Mouse (Mus musculus) intestine, embryonic 15.5 days (tissue): Measurements from ENCODE around the gene Stxbp2. TPM values are rescaled to one million over a fixed set of nuclear protein-coding genes. Genes with fewer than 3 reads are reported as not detected.
A peak's percentile ranks its signal among the peaks of the same experiment; 100 is the strongest.

Experiments
- ATAC-seq: fragments of 200-750 bp; cut with Nextera tagmentation; 2 replicates; pipeline ENCODE4 v1.8.0; 2017; ENCODE audit warnings: moderate TSS enrichment, moderate library complexity
- H3K27ac ChIP-seq: fragments of 300-500 bp; sonication (generic); 2 replicates; pipeline ENCODE4 v1.5.1; 2015; ENCODE audit warnings: mild to moderate bottlenecking, inconsistent platforms
- H3K27me3 ChIP-seq: fragments of 300-500 bp; sonication (generic); replicated peaks from 2 replicates; pipeline ENCODE4 v1.6.1; 2015; ENCODE audit warnings: inconsistent platforms
- H3K36me3 ChIP-seq: fragments of 300-500 bp; sonication (generic); 2 replicates; pipeline ENCODE4 v1.6.1; 2015; ENCODE audit warnings: inconsistent platforms
- H3K4me1 ChIP-seq: fragments of 300-500 bp; sonication (generic); replicated peaks from 2 replicates; pipeline ENCODE4 v1.6.1; 2015; ENCODE audit warnings: inconsistent platforms
- H3K4me2 ChIP-seq: fragments of 300-500 bp; sonication (generic); replicated peaks from 2 replicates; pipeline ENCODE4 v1.6.1; 2015; ENCODE audit warnings: mild to moderate bottlenecking, inconsistent platforms
- H3K4me3 ChIP-seq: fragments of 300-500 bp; sonication (generic); replicated peaks from 2 replicates; pipeline ENCODE4 v1.5.1; 2015; ENCODE audit warnings: inconsistent platforms
- H3K9ac ChIP-seq: fragments of 300-500 bp; sonication (generic); 2 replicates; pipeline ENCODE4 v1.6.1; 2015; ENCODE audit warnings: inconsistent platforms
- H3K9me3 ChIP-seq: fragments of 300-500 bp; sonication (generic); 2 replicates; pipeline ENCODE4 v1.6.1; 2016; ENCODE audit warnings: inconsistent platforms
- WGBS: fragments of 180-500 bp; shearing (Covaris S2); methylation state at CpG from one replicate; pipeline ENCODE4 v1.1.7; 2015; 5-methylcytosine and 5-hydroxymethylcytosine counted together
- polyA plus RNA-seq: library from polyadenylated mRNA; unstranded; fragments of >200 nt; fragmentation: Nextera tagmentation; extraction: Ambion mirVana; gene quantifications from 2 replicates; pipeline ENCODE4 v1.2.1, GENCODE M21; 2015

Stxbp2 gene
- polyA plus RNA-seq, 1 experiment from 2014 or later, result 110 TPM

GRCm38 (mm10) chr8:3647561-3647960 is 16.8 kb downstream of the Stxbp2 start:
- H3K27ac ChIP-seq, result no peak overlapping the region
- H3K27me3 ChIP-seq, result no peaks in the 10 kb centered on the region
- H3K4me2 ChIP-seq, result no peak overlapping the region
- WGBS, result 69% methylated on average over 4 of the region's 4 CpGs
- H3K4me1 ChIP-seq, result no peaks in the 10 kb centered on the region
- no peaks in the 10 kb centered on the region for H3K9me3 ChIP-seq
- no peak overlapping the region for H3K9ac ChIP-seq
- no peak for ATAC-seq
- no peaks in the 10 kb centered on the region for H3K36me3 ChIP-seq
- no peak overlapping the region for H3K4me3 ChIP-seq

- Histone ChIP-seq H3K27ac (no peak overlapping the region), H3K27me3 (no peaks in the 10 kb centered on the region), H3K36me3 (no peaks in the 10 kb centered on the region), H3K9me3 (no peaks in the 10 kb centered on the region), H3K4me2 (no peak overlapping the region), H3K9ac (no peak overlapping the region), H3K4me1 (no peaks in the 10 kb centered on the region), H3K4me3 (no peak overlapping the region)
- WGBS, result 68% methylated on average over 2 of the region's 2 CpGs
- ATAC-seq, result no peak
Observed at GRCm38 (mm10) chr8:3648268-3648667, 17.5 kb downstream of the Stxbp2 start.

- ATAC-seq, result no peak
- H3K36me3 ChIP-seq, result no peaks in the 10 kb centered on the region
- no peaks in the 10 kb centered on the region for H3K4me1 ChIP-seq
- H3K4me2 ChIP-seq, result no peak overlapping the region
- no peak overlapping the region for H3K4me3 ChIP-seq
- no peak overlapping the region for H3K9ac ChIP-seq
- no peak overlapping the region for H3K27ac ChIP-seq
- no peaks in the 10 kb centered on the region for H3K9me3 ChIP-seq
- WGBS, result 39% methylated on average over 1 of the region's 1 CpGs
- H3K27me3 ChIP-seq, result no peaks in the 10 kb centered on the region
Observed at GRCm38 (mm10) chr8:3648990-3649389, 18.2 kb downstream of the Stxbp2 start.

GRCm38 (mm10) chr8:3652845-3653244 is 22.1 kb downstream of the Stxbp2 start:
- no peaks in the 10 kb centered on the region for H3K36me3 ChIP-seq

GRCm38 (mm10) chr8:3654726-3655508 is 24.2 kb downstream of the Stxbp2 start:
- peak; percentile 12; the same call in 1 of the 2 replicates for ATAC-seq
- no peaks in the 10 kb centered on the region for H3K4me1 ChIP-seq
- no peaks in the 10 kb centered on the region for H3K27me3 ChIP-seq
- H3K27ac ChIP-seq, result no peak overlapping the region
- H3K9me3 ChIP-seq, result no peaks in the 10 kb centered on the region
- WGBS, result 70% methylated on average over 11 of the region's 11 CpGs
- H3K36me3 ChIP-seq, result no peaks in the 10 kb centered on the region
- no peak overlapping the region for H3K9ac ChIP-seq
- H3K4me3 ChIP-seq, result no peak overlapping the region
- H3K4me2 ChIP-seq, result no peak overlapping the region

More at GRCm38 (mm10) chr8:3652845-3653244, 22.1 kb downstream of the Stxbp2 start:
- Histone ChIP-seq H3K4me1 (no peaks in the 10 kb centered on the region), H3K4me2 (no peak overlapping the region), H3K27ac (no peak overlapping the region), H3K9me3 (no peaks in the 10 kb centered on the region), H3K27me3 (no peaks in the 10 kb centered on the region), H3K9ac (no peak overlapping the region), H3K4me3 (no peak overlapping the region)
- 63% methylated on average over 3 of the region's 3 CpGs for WGBS
- no peak for ATAC-seq

- no peak for ATAC-seq
- Histone ChIP-seq H3K9ac (no peak within 1 kb of the TSS), H3K27ac (no peak within 1 kb of the TSS), H3K9me3 (no peaks in the 10 kb centered on the region), H3K4me3 (no peak within 1 kb of the TSS), H3K27me3 (no peaks in the 10 kb centered on the region), H3K4me2 (no peak within 1 kb of the TSS), H3K36me3 (no peaks in the 10 kb centered on the region), H3K4me1 (no peaks in the 10 kb centered on the region)
- WGBS, result 70% methylated on average over 3 of the region's 3 CpGs
Observed at GRCm38 (mm10) chr8:3655526-3655925, 24.8 kb downstream of the Stxbp2 start, which contains the start of gene Retn. Gene Retn, plus strand, starts transcription at chr8:3655770.

GRCm38 (mm10) chr8:3656725-3657381 is 26.1 kb downstream of the Stxbp2 start:
- no peak for ATAC-seq
- H3K4me3 ChIP-seq, result no peak overlapping the region
- H3K9ac ChIP-seq, result no peak overlapping the region
- no peaks in the 10 kb centered on the region for H3K36me3 ChIP-seq
- no peak overlapping the region for H3K4me2 ChIP-seq
- 22% methylated on average over 7 of the region's 7 CpGs for WGBS
- H3K4me1 ChIP-seq, result no peaks in the 10 kb centered on the region
- H3K9me3 ChIP-seq, result no peaks in the 10 kb centered on the region
- no peaks in the 10 kb centered on the region for H3K27me3 ChIP-seq
- H3K27ac ChIP-seq, result no peak overlapping the region

GRCm38 (mm10) chr8:3660889-3661288 is 30.1 kb downstream of the Stxbp2 start:
- no peak overlapping the region for H3K4me2 ChIP-seq
- no peaks in the 10 kb centered on the region for H3K36me3 ChIP-seq
- WGBS, result 83% methylated on average over 8 of the region's 8 CpGs
- H3K9ac ChIP-seq, result no peak overlapping the region
- H3K4me3 ChIP-seq, result no peak overlapping the region
- H3K9me3 ChIP-seq, result no peaks in the 10 kb centered on the region
- no peak overlapping the region for H3K27ac ChIP-seq
- no peaks in the 10 kb centered on the region; the same call in 1 of the 2 replicates for H3K4me1 ChIP-seq
- no peaks in the 10 kb centered on the region for H3K27me3 ChIP-seq
- ATAC-seq, result no peak

GRCm38 (mm10) chr8:3664405-3664804 is 33.6 kb downstream of the Stxbp2 start:
- H3K9me3 ChIP-seq, result no peaks in the 10 kb centered on the region
- H3K4me2 ChIP-seq, result no peak overlapping the region
- no peaks in the 10 kb centered on the region for H3K36me3 ChIP-seq
- no peaks in the 10 kb centered on the region; the same call in 1 of the 2 replicates for H3K4me1 ChIP-seq
- no peak for ATAC-seq
- no peak overlapping the region for H3K9ac ChIP-seq
- H3K27me3 ChIP-seq, result no peaks in the 10 kb centered on the region
- 68% methylated on average over 5 of the region's 5 CpGs for WGBS
- no peak overlapping the region for H3K27ac ChIP-seq
- no peak overlapping the region for H3K4me3 ChIP-seq

GRCm38 (mm10) chr8:3665507-3665906 is 34.8 kb downstream of the Stxbp2 start, which contains the start of gene Mcemp1:
Gene Mcemp1, plus strand, starts transcription at chr8:3665754.
- H3K9me3 ChIP-seq, result no peaks in the 10 kb centered on the region
- H3K4me2 ChIP-seq, result no peak within 1 kb of the TSS
- no peaks in the 10 kb centered on the region; the same call in 1 of the 2 replicates for H3K4me1 ChIP-seq
- 73% methylated on average over 6 of the region's 6 CpGs for WGBS
- H3K9ac ChIP-seq, result no peak within 1 kb of the TSS
- no peaks in the 10 kb centered on the region for H3K36me3 ChIP-seq
- no peak within 1 kb of the TSS for H3K4me3 ChIP-seq
- ATAC-seq, result no peak
- no peaks in the 10 kb centered on the region for H3K27me3 ChIP-seq
- no peak within 1 kb of the TSS for H3K27ac ChIP-seq

- Histone ChIP-seq H3K9me3 (no peaks in the 10 kb centered on the region), H3K4me1 (no peaks in the 10 kb centered on the region), H3K27ac (no peak overlapping the region), H3K4me3 (no peak overlapping the region), H3K9ac (no peak overlapping the region), H3K36me3 (no peaks in the 10 kb centered on the region), H3K27me3 (no peaks in the 10 kb centered on the region), H3K4me2 (no peak overlapping the region)
- ATAC-seq, result no peak
- WGBS, result 79% methylated on average over 2 of the region's 2 CpGs
Observed at GRCm38 (mm10) chr8:3670388-3670787, 39.6 kb downstream of the Stxbp2 start.

- Histone ChIP-seq H3K27me3 (no peaks in the 10 kb centered on the region), H3K4me3 (peak within 1 kb of the TSS; percentile 60), H3K27ac (peak within 1 kb of the TSS; percentile 68), H3K9me3 (no peaks in the 10 kb centered on the region), H3K4me1 (no peaks in the 10 kb centered on the region), H3K9ac (peak within 1 kb of the TSS; percentile 60), H3K36me3 (no peaks in the 10 kb centered on the region), H3K4me2 (peak within 1 kb of the TSS; percentile 94)
- ATAC-seq, result peak; percentile 81
- WGBS, result under 1% methylated on average over 23 of the region's 23 CpGs
Observed at GRCm38 (mm10) chr8:3671980-3672491, 41.3 kb downstream of the Stxbp2 start, which contains the start of gene Fcor. Gene Fcor, minus strand, starts transcription at chr8:3672362.
